Mouse (Mus musculus) ES-Bruce4 (cell line): ENCODE data around the gene Cwc27. TPM values are rescaled to one million over a fixed set of nuclear protein-coding genes. Genes with fewer than 3 reads are reported as not detected.

Experiments used
- H3K27ac ChIP-seq: 2 replicates; pipeline ENCODE4 v1.5.1; 2012; ENCODE audit warnings: low read length, inconsistent platforms; ENCODE audit not compliant: insufficient read depth
- H3K27me3 ChIP-seq: 2 replicates; pipeline ENCODE4 v1.6.1; 2012; ENCODE audit warnings: mild to moderate bottlenecking, low read length, inconsistent platforms; ENCODE audit not compliant: control insufficient read depth, poor library complexity, insufficient read depth, severe bottlenecking
- H3K36me3 ChIP-seq: 2 replicates; pipeline ENCODE4 v1.6.1; 2012; ENCODE audit warnings: inconsistent platforms, mild to moderate bottlenecking, low read length, moderate library complexity; ENCODE audit not compliant: control insufficient read depth, poor library complexity, insufficient read depth, severe bottlenecking
- H3K4me1 ChIP-seq: one replicate; pipeline ENCODE4 v1.8.1; 2011; ENCODE audit warnings: low read length; ENCODE audit not compliant: control insufficient read depth, insufficient read depth
- H3K4me3 ChIP-seq: 2 replicates; pipeline ENCODE4 v1.5.1; 2011; ENCODE audit warnings: low read depth, mild to moderate bottlenecking, low read length
- H3K9ac ChIP-seq: 2 replicates; pipeline ENCODE4 v1.6.1; 2012; ENCODE audit warnings: low read depth, mild to moderate bottlenecking, inconsistent platforms; ENCODE audit not compliant: poor library complexity, severe bottlenecking
- H3K9me3 ChIP-seq: replicated peaks from 2 replicates; pipeline ENCODE4 v1.6.1; 2012; ENCODE audit warnings: mild to moderate bottlenecking, low read length, inconsistent platforms; ENCODE audit not compliant: control insufficient read depth, poor library complexity, insufficient read depth, severe bottlenecking
- CTCF ChIP-seq: IDR thresholded peaks from one replicate; pipeline ENCODE4 v1.8.1; 2011; ENCODE audit warnings: low read depth, low read length
- EP300 ChIP-seq: IDR thresholded peaks from 2 replicates; pipeline ENCODE4 v1.6.1; 2011; ENCODE audit warnings: low read depth, low read length; ENCODE audit not compliant: insufficient read depth
- POLR2A ChIP-seq: IDR thresholded peaks from one replicate; pipeline ENCODE4 v1.8.1; 2011; ENCODE audit warnings: low read length; ENCODE audit not compliant: insufficient read depth
- polyA plus RNA-seq: library from polyadenylated mRNA; stranded (reverse); fragments of >200 nt; gene quantifications from 2 replicates; pipeline ENCODE4 v1.2.4, GENCODE M21; 2011; ENCODE audit warnings: low read depth; ENCODE audit not compliant: missing spikeins, insufficient read depth, insufficient read length

The Cwc27 gene
- polyA plus RNA-seq, 1 experiment = 41.0 TPM

GRCm38 (mm10) chr13:104627169-104627909, 189.6 kb downstream of the Cwc27 start:
- H3K27ac ChIP-seq = no peak overlapping the region
- TF ChIP-seq POLR2A (no peak), CTCF (no peak), EP300 (no peak)

GRCm38 (mm10) chr13:104623130-104623891, 193.6 kb downstream of the Cwc27 start:
- no peak for TF ChIP-seq POLR2A
- no peak for TF ChIP-seq EP300
- no peak for TF ChIP-seq CTCF
- Histone ChIP-seq H3K27me3 (no peaks in the 10 kb centered on the region), H3K27ac (no peak overlapping the region), H3K9me3 (no peaks in the 10 kb centered on the region), H3K36me3 (no peaks in the 10 kb centered on the region), H3K4me1 (no peaks in the 10 kb centered on the region), H3K4me3 (no peak overlapping the region), H3K9ac (no peak overlapping the region)

More at GRCm38 (mm10) chr13:104627169-104627909, 189.6 kb downstream of the Cwc27 start:
- H3K36me3 ChIP-seq = no peaks in the 10 kb centered on the region
- H3K9me3 ChIP-seq = no peaks in the 10 kb centered on the region
- H3K4me3 ChIP-seq = no peak overlapping the region
- no peak overlapping the region for H3K9ac ChIP-seq
- H3K27me3 ChIP-seq = no peaks in the 10 kb centered on the region
- no peaks in the 10 kb centered on the region for H3K4me1 ChIP-seq

- no peak for TF ChIP-seq POLR2A
- TF ChIP-seq CTCF = no peak
- TF ChIP-seq EP300 = no peak
- H3K36me3 ChIP-seq = no peaks in the 10 kb centered on the region
- no peak overlapping the region for H3K4me3 ChIP-seq
- no peaks in the 10 kb centered on the region for H3K4me1 ChIP-seq
- H3K9ac ChIP-seq = no peak overlapping the region
- H3K9me3 ChIP-seq = no peaks in the 10 kb centered on the region
- no peaks in the 10 kb centered on the region for H3K27me3 ChIP-seq
- H3K27ac ChIP-seq = no peak overlapping the region
These were observed 194.7 kb downstream of the Cwc27 start for GRCm38 (mm10) chr13:104622102-104622743.

- Histone ChIP-seq H3K27me3 (no peaks in the 10 kb centered on the region), H3K9me3 (no peaks in the 10 kb centered on the region), H3K4me1 (no peaks in the 10 kb centered on the region), H3K4me3 (no peak overlapping the region), H3K36me3 (no peaks in the 10 kb centered on the region), H3K27ac (no peak overlapping the region), H3K9ac (no peak overlapping the region)
- no peak for TF ChIP-seq EP300
- no peak for TF ChIP-seq POLR2A
- no peak for TF ChIP-seq CTCF
These were observed 196.5 kb downstream of the Cwc27 start for GRCm38 (mm10) chr13:104620423-104620822.

- H3K36me3 ChIP-seq = no peaks in the 10 kb centered on the region
- no peaks in the 10 kb centered on the region for H3K4me1 ChIP-seq
- TF ChIP-seq POLR2A (no peak), EP300 (no peak)
- no peaks in the 10 kb centered on the region for H3K9me3 ChIP-seq
- H3K4me3 ChIP-seq = no peak overlapping the region
- no peak overlapping the region for H3K9ac ChIP-seq
- H3K27me3 ChIP-seq = no peaks in the 10 kb centered on the region
- H3K27ac ChIP-seq = no peak overlapping the region
These were observed 197.2 kb downstream of the Cwc27 start for GRCm38 (mm10) chr13:104619503-104620288.
